Mouse (Mus musculus) C2C12 (cell line): ENCODE measurements at regions not wholly inside any gene's neighbourhood (a gene's known extent, or its start where the extent isn't known, plus 50 kb on each side); places are given as distances from the start of the nearest gene placed in this dataset.

Experiments used
- CEBPB ChIP-seq: IDR thresholded peaks from one replicate; pipeline ENCODE4 v1.6.1; 2011; ENCODE audit warnings: low read depth, mild to moderate bottlenecking, control low read depth, moderate library complexity
- CTCF ChIP-seq: IDR thresholded peaks from one replicate; pipeline ENCODE4 v1.5.1; 2011; ENCODE audit not compliant: control insufficient read depth, insufficient read depth, insufficient read length
- MAX ChIP-seq: IDR thresholded peaks from one replicate; pipeline ENCODE4 v1.6.1; 2011; ENCODE audit warnings: mild to moderate bottlenecking, control low read depth
- MYOD1 ChIP-seq: IDR thresholded peaks from one replicate; pipeline ENCODE4 v1.6.1; 2011; ENCODE audit warnings: low read depth; ENCODE audit not compliant: control insufficient read depth, insufficient read length
- MYOG ChIP-seq: IDR thresholded peaks from one replicate; pipeline ENCODE4 v1.6.1; 2011; ENCODE audit not compliant: control insufficient read depth, insufficient read length; ENCODE audit errors: extremely low read depth
- USF1 ChIP-seq: IDR thresholded peaks from one replicate; pipeline ENCODE4 v1.6.1; 2011; ENCODE audit warnings: low read depth, mild to moderate bottlenecking, control low read depth, moderate library complexity

DNA sequence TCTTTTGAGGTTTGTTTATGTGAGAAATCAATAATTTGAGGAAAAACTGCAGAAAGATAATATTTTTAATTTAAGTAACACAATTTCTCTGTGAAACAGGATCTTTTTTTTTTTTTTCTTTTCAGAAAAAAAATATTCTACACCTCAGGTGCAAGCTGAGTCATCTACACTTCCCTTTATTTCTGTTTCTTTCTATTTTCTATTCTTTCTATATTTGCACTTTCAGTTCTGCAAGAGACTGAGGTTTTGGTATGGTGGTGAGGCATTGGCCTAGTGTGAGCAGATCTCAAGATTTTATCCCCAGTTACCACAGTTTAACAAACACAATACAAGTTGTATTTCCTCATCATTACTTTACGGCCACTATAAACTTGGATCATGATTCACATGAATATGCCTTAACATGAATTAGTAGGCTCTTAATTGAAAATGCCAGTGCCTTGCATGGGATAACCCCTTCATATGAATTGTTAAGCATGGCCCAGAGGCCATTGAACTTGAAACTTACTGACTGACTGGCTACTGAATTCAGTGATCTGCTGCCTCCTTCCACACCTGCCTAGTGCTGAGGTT, 1278.1 kb downstream of the Stim2 start:
- TF ChIP-seq MYOD1: no peak
- no peak for TF ChIP-seq CTCF
- TF ChIP-seq MAX: no peak
- no peak for TF ChIP-seq CEBPB
- no peak for TF ChIP-seq USF1
- no peak for TF ChIP-seq MYOG
